Mouse (Mus musculus) CH12.LX (cell line): ENCODE results near the gene Igflr1.

Experiments
- CTCF ChIP-seq, 2 experiments: IDR thresholded peaks in 1 of 2; conservative IDR thresholded peaks in 1 of 2; 2 replicates each; pipeline ENCODE4 v1.5.1; 2011 to 2012; ENCODE audit warnings: low read depth in 2 of 2, low read length in 2 of 2, improper control_type of control experiment in 1 of 2, inconsistent platforms in 1 of 2, mild to moderate bottlenecking in 1 of 2, moderate library complexity in 1 of 2
- EP300 ChIP-seq: IDR thresholded peaks from 2 replicates; pipeline ENCODE4 v1.6.1; 2011; ENCODE audit warnings: low read length, improper control_type of control experiment
- MAFK ChIP-seq: IDR thresholded peaks from 2 replicates; pipeline ENCODE4 v1.6.1; 2011; ENCODE audit warnings: low read length, improper control_type of control experiment; ENCODE audit not compliant: insufficient replicate concordance
- MEF2A ChIP-seq: IDR thresholded peaks from 2 replicates; pipeline ENCODE4 v1.6.1; 2014; ENCODE audit warnings: low read depth, mild to moderate bottlenecking, inconsistent platforms, low read length, improper control_type of control experiment, borderline replicate concordance
- MXI1 ChIP-seq: IDR thresholded peaks from 2 replicates; pipeline ENCODE4 v1.6.1; 2011; ENCODE audit warnings: mild to moderate bottlenecking, low read depth, low read length, improper control_type of control experiment
- POLR2A ChIP-seq: IDR thresholded peaks from 2 replicates; pipeline ENCODE4 v1.6.1; 2011; ENCODE audit warnings: low read depth, mild to moderate bottlenecking, improper control_type of control experiment, low read length
- SIN3A ChIP-seq: IDR thresholded peaks from 2 replicates; pipeline ENCODE4 v1.6.1; 2012; ENCODE audit warnings: low read length, improper control_type of control experiment, inconsistent platforms
- USF1 ChIP-seq: IDR thresholded peaks from 2 replicates; pipeline ENCODE4 v1.6.1; 2014; ENCODE audit warnings: low read depth, mild to moderate bottlenecking, inconsistent platforms, low read length, improper control_type of control experiment
- ZNF384 ChIP-seq: IDR thresholded peaks from 2 replicates; pipeline ENCODE4 v1.6.1; 2012; ENCODE audit warnings: low read depth, low read length, improper control_type of control experiment, inconsistent platforms

DNA sequence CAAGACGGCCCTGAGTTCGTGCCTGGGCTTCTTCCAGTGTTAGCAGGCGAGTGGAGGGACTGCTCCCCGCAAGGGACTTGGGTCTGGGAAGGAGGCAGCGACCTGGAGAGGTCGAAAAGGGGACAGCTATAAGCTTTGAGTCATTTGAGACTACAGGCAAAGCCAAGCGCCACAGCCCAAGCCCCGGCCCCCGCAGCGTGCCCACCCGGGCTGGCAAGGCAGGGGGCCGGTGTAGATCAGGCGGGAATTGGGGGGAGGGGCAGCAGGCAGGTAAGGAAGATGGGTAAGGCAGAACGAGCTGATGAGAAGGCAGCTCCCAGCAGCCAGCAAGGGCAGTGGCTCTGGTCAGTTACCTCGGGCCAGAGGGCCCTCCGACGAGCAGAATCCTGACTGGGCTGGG lies 38.8 kb upstream of the Igflr1 start:
- TF ChIP-seq USF1 (no peak), SIN3A (no peak), CTCF (conservative IDR thresholded peaks at IDR 0.05 in 1 of 2, IDR thresholded peaks at IDR 0.05 in 1 of 2; ENCODE audit: low read depth in 2 of 2, low read length in 2 of 2) (no peak), MEF2A (no peak), MAFK (no peak), EP300 (no peak), ZNF384 (no peak), MXI1 (no peak), POLR2A (no peak)
